Mouse (Mus musculus) frontal cortex, postnatal 25 days (tissue): ENCODE measurements around the gene Kat7.

Experiments used
- DNase-seq, 2 experiments: peaks; one replicate each; pipeline ENCODE4 v3.0.0; 2022; ENCODE audit warnings: low spot score in 2 of 2

Kat7 gene

GRCm38 (mm10) chr11:95279061-95279659 lies 30.9 kb downstream of the Kat7 start:
- DNase-seq: no peak

- no peak for DNase-seq
These were observed 34.0 kb downstream of the Kat7 start for GRCm38 (mm10) chr11:95276056-95276455.

GRCm38 (mm10) chr11:95274613-95275012 lies 35.4 kb downstream of the Kat7 start:
- no peak for DNase-seq

- DNase-seq: no peak
These were observed 36.4 kb downstream of the Kat7 start for GRCm38 (mm10) chr11:95273661-95274060.

GRCm38 (mm10) chr11:95266540-95267245 lies 43.4 kb downstream of the Kat7 start:
- DNase-seq: no peak

- no peak for DNase-seq
These were observed 45.5 kb downstream of the Kat7 start for GRCm38 (mm10) chr11:95264455-95265013.

GRCm38 (mm10) chr11:95263816-95264454 lies 46.1 kb downstream of the Kat7 start:
- no peak for DNase-seq

GRCm38 (mm10) chr11:95261178-95261751 lies 48.8 kb downstream of the Kat7 start, which contains the start of gene Tac4:
Tac4 (plus strand) TSS chr11:95261529.
- no peak for DNase-seq

- peak; percentile 83 to 87 for DNase-seq
These were observed 50.8 kb downstream of the Kat7 start for GRCm38 (mm10) chr11:95259088-95259849.

GRCm38 (mm10) chr11:95258490-95258889 lies 51.6 kb downstream of the Kat7 start:
- DNase-seq: peak; percentile 36 to 53

GRCm38 (mm10) chr11:95257930-95258329 lies 52.1 kb downstream of the Kat7 start:
- DNase-seq: no peak

GRCm38 (mm10) chr11:95255747-95256146 lies 54.3 kb downstream of the Kat7 start:
- DNase-seq: no peak

- DNase-seq: no peak
These were observed 55.9 kb downstream of the Kat7 start for GRCm38 (mm10) chr11:95254165-95254564.

- DNase-seq: no peak
These were observed 57.9 kb downstream of the Kat7 start for GRCm38 (mm10) chr11:95252104-95252503.

GRCm38 (mm10) chr11:95251295-95251694 lies 58.8 kb downstream of the Kat7 start:
- DNase-seq: peak; percentile 46 to 71

- no peak for DNase-seq
These were observed 59.9 kb downstream of the Kat7 start for GRCm38 (mm10) chr11:95250110-95250509.

GRCm38 (mm10) chr11:95247065-95247464 lies 63.0 kb downstream of the Kat7 start:
- no peak for DNase-seq

GRCm38 (mm10) chr11:95245456-95245855 lies 64.6 kb downstream of the Kat7 start:
- DNase-seq: no peak

GRCm38 (mm10) chr11:95242653-95243052 lies 67.4 kb downstream of the Kat7 start:
- no peak for DNase-seq

GRCm38 (mm10) chr11:95238477-95238876 lies 71.6 kb downstream of the Kat7 start:
- DNase-seq: no peak

- no peak for DNase-seq
These were observed 77.7 kb downstream of the Kat7 start for GRCm38 (mm10) chr11:95232329-95232696.
